Mouse (Mus musculus) spleen, postnatal 4 days (tissue): ENCODE measurements around the gene Sohlh1.
"Not testable (repeated sequence)": the region's sequence is repeated elsewhere in the genome, so short reads cannot be mapped to it uniquely, and the experiment has no call there.

Experiments
- DNase-seq, 2 experiments: peaks; one replicate each; pipeline ENCODE4 v3.0.0; 2022; ENCODE audit warnings: low spot score in 2 of 2

The Sohlh1 gene

GRCm38 (mm10) chr2:25842161-25842560, 4.9 kb downstream of the Sohlh1 start:
- DNase-seq, result no peak

DNA sequence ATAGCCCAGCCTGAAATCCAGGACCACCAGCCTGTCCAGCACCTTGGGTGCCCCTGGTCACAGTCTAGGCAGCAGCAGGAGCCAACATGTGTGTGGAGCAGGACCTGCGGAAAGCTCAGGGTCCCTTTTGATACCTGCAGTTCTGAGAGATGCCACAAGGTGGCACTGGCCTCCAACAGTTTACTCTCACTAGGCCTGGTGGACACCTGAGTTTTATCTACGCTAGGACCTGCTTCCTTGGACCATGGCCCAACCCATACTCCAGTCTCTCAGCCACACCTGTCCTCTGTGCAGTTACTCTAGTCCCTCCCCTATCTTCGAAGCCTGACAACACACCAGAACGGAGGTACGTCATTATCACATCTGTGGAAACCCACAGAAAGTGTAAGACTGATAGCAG, 10.8 kb downstream of the Sohlh1 start:
- peak; percentile 49 to 82 for DNase-seq

GRCm38 (mm10) chr2:25830786-25831185, 16.3 kb downstream of the Sohlh1 start:
- DNase-seq, result no peak

DNA sequence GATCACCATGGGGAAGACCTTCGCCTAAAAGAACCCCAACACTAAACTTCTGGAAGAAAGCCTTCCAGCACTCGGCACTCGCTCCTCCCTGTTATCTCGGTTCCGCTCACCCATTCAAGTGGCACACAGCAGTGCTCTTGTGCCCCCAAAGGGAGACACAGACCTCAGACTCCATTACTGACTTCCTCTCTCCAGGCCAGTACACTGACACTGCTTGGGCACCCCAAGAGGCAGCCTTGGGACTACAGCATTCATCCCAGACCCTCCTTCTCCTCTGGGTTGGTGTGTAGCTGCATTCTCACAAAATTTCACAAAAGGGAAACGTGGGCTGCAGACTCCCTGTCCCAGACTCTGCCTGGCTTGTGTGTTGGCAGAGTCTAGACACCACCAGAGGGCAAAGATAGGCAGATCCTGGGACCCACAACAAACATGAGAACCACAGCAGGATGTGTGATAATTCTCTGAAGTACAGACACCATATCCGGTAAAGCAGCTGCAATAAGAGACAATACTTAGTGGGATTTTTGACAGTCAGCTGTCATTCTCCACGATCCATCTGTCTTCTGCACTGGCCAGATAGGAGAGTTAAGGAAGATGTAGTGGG, 18.6 kb downstream of the Sohlh1 start:
- DNase-seq, result no peak

- DNase-seq, result peak in 1 of 2 experiments; percentile 31
Observed at GRCm38 (mm10) chr2:25824751-25825150, 22.3 kb downstream of the Sohlh1 start.

DNA sequence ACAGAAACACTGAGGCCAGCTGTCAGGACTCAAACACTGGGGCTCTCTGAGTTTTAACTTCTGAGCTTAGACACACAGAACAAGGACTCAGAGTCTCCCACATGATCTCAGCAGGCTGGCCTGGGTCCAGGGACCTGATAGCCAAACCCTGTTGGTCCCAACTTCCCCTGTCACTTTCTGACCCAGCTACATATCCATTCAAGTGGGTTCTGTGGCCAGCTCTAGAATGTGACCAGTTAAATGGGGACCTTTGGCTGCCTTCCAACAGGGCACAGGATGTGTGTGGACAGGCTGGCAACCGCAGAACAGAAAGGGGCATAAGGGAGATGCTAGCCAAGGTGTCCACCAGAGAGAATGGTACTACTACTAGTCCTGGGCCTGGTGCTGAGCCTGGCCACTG, 24.2 kb downstream of the Sohlh1 start, which contains the start of gene Lcn9:
Lcn9 (plus strand) TSS at position 348 of the 400 bp plus-strand sequence.
- DNase-seq, result peak in 1 of 2 experiments; percentile 49

DNA sequence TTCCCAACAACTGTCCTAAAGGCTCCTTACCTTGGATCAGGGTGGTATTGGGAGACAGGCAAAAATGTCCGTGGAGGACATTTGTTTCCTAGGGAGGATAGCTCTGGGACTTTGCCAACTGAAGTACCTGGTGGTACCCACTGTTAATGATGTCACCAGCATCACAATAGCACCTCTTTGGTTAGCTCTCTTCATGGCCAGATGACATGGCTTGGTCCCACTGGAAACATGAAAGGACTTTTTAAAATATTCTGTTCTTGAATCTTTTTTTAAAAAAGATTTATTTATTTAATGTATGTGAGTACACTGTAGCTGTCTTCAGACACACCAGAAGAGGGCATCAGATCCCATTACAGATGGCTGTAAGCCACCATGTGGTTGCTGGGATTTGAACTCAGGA, 31.3 kb downstream of the Sohlh1 start, which contains the start of gene Glt6d1:
Glt6d1 (minus strand) TSS at position 101 of the 400 bp plus-strand sequence.
- not testable (repeated sequence) for DNase-seq

DNA sequence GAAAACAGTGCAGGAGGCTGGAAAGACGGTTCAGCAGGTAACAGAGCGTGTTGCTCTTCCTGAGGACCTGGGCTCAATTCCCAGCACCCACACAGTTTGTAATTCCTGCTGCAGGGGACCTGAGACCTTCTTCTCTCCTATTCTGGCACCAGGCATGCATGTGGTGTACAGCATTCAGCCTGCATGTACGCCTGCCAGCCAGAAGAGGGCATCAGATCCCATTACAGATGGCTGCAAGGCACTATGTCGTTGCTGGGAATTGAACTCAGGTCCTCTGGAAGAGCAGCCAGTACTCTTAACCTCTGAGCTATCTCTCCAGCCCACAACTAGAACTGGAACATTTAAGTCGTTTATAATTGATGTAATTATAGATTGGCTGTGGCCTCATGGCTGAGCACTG, 33.7 kb downstream of the Sohlh1 start:
- peak in 1 of 2 experiments; percentile 6 for DNase-seq

DNA sequence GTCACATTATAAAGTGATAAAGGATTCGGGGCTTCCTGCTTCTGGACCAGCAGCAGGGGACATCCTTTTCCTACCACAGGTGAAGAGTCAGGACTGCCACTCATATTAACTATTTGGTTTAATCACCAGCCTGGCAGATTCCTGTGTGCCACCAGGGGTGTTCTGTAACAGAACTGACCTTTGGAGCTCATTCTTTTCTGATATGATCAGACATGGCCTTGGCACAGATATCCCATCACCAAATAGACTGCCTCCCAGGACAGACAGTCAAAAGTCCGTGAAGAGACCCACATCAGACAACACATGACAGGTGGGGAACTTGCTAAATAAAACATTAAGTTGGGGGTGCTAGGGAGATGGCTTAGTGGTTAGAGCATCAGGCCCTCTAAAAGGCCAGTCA, 35.3 kb downstream of the Sohlh1 start:
- DNase-seq, result no peak

GRCm38 (mm10) chr2:25798065-25798464, 49.0 kb downstream of the Sohlh1 start:
- no peak for DNase-seq

DNA sequence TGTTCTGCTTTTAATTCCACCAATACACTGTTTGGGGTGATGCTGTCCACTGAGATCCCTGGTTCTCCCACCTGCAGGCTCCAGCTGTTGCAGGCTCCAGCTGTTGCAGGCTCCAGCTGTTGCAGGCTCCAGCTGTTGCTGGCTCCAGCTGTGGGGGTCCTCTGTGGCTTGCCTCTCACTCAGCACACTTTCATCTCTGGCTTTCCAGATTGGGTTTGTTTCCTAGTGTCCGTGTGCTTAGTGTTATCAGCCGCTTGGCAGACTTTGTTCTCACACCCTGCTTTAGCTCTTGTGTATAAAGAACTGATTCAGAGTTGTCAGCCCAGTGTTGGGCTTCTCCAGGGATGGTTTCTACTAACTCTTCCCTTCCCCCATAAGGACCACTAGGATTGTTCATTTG, 49.4 kb downstream of the Sohlh1 start:
- no peak for DNase-seq
